In the genomic region with DNA sequence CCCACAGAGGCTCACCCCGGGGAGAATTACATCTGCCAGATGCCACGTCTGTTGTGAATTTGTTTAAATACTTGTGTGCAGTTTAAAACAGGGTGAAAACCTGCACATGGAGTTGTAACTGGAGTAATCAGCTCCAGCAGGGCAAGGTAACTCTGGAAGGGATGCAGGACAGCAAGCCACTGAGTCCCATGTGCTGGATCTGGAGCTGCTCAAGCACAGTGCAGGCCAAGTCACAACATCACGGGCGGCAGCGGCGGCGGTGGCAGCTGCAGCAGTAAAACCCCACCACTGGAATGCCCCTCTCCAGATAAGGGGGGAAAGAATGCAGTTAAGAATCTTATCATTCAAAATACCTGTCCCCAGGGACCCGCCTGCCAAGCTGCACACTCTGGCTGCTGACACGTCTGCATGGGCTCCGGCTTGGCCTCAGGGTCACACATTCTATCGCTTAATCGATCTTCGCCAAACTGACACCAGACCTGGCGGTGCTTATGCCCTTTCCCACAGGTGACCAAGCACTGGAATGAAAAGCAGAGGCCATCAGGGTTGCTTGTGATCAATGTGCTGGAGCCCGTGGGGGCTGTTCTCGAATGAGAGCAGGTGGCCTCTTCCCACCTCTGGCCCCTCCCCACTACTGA, we compare ENCODE assay signal across 9 mouse cellular contexts. TPM values are rescaled to one million over a fixed set of nuclear protein-coding genes. Genes with fewer than 3 reads are reported as not detected.
DNase-seq lines count a peak whose midpoint lies in the region; ATAC-seq lines count a peak whose summit lies in the region.
"Had no signal": no experiment of that assay in that cellular context is flagged by ENCODE, and none has a peak within 500 bp of the region (broad histone marks: within the 10 kb centered on the region; RNA-seq: fewer than 3 reads in every experiment).

No protein-coding gene starts in this region.

- peak overlapping the region; percentile 68 for H3K27ac ChIP-seq in brown adipose tissue, adult 24 weeks (replicated peaks; ENCODE audit: low read depth, low read length)
- peak overlapping the region; percentile 97 for H3K27ac ChIP-seq in heart, embryonic 13.5 days (replicated peaks)
- peak overlapping the region; percentile 76 for H3K27ac ChIP-seq in lung, embryonic 16.5 days (ENCODE audit: low read length)
- no peak overlapping the region for H3K27ac ChIP-seq in forebrain, embryonic 10.5 days

- H3K9me3 ChIP-seq in heart, embryonic 13.5 days = no peaks in the 10 kb centered on the region
- no peaks in the 10 kb centered on the region for H3K9me3 ChIP-seq in lung, embryonic 16.5 days (ENCODE audit: control insufficient read depth, low read length)
- no peaks in the 10 kb centered on the region for H3K9me3 ChIP-seq in forebrain, embryonic 10.5 days

- ATAC-seq in heart, embryonic 13.5 days (ENCODE audit: extremely low read depth, insufficient number of reproducible peaks, low FRiP score, low TSS enrichment) = peak; percentile 40; the same call in 1 of the 2 replicates
- ATAC-seq in lung, embryonic 16.5 days (ENCODE audit: low read depth) = peak; percentile 69
- ATAC-seq in megakaryocyte progenitor cell, adult 5-6 weeks (replicated peaks; ENCODE audit: poor library complexity) = no peak

- 24% methylated on average over 16 of the region's 16 CpGs for WGBS in heart, embryonic 13.5 days
- WGBS in lung, embryonic 16.5 days = 27% methylated on average over 16 of the region's 16 CpGs
- 63% methylated on average over 16 of the region's 16 CpGs for WGBS in forebrain, embryonic 10.5 days

- H3K9ac ChIP-seq in heart, embryonic 13.5 days = peak overlapping the region; percentile 75
- H3K9ac ChIP-seq in lung, embryonic 16.5 days (ENCODE audit: low read length) = peak overlapping the region; percentile 1; the same call in 1 of the 2 replicates

- intact Hi-C loops in heart, postnatal 25 days (cut with DNase I) = loop anchor here (1.0 to 5.0 kb wide), 3 partner anchors 19 to 673 kb away; no protein-coding TSS in a partner anchor

- peak; percentile 95 for DNase-seq in heart, adult 11 months
- DNase-seq in heart, postnatal 25 days (ENCODE audit: low spot score) = no peak
- DNase-seq in cerebellum, adult 8-10 months = no peak
- no peak for DNase-seq in forebrain, embryonic 10.5 days (ENCODE audit: extremely low spot score, low spot score)

- H3K27me3 ChIP-seq in heart, embryonic 13.5 days (replicated peaks) = no peaks in the 10 kb centered on the region
- H3K27me3 ChIP-seq in lung, embryonic 16.5 days (ENCODE audit: control insufficient read depth, insufficient read depth, low read depth, low read length) = no peaks in the 10 kb centered on the region
- no peaks in the 10 kb centered on the region for H3K27me3 ChIP-seq in forebrain, embryonic 10.5 days (ENCODE audit: poor library complexity, severe bottlenecking)

- H3K4me1 ChIP-seq in brown adipose tissue, adult 24 weeks (ENCODE audit: control insufficient read depth, insufficient read depth, insufficient read length, low read length) = peaks cover 8% of the 10 kb centered on the region
- peaks cover 33% of the 10 kb centered on the region for H3K4me1 ChIP-seq in heart, embryonic 13.5 days
- peaks cover 31% of the 10 kb centered on the region for H3K4me1 ChIP-seq in lung, embryonic 16.5 days (replicated peaks; ENCODE audit: control insufficient read depth, insufficient read depth, low read length)
- peaks cover 13% of the 10 kb centered on the region; the same call in 1 of the 2 replicates for H3K4me1 ChIP-seq in forebrain, embryonic 10.5 days

- peaks cover 36% of the 10 kb centered on the region for H3K36me3 ChIP-seq in heart, embryonic 13.5 days
- H3K36me3 ChIP-seq in lung, embryonic 16.5 days (ENCODE audit: control insufficient read depth, insufficient read depth, low read length) = peaks cover 19% of the 10 kb centered on the region
- peaks cover 16% of the 10 kb centered on the region for H3K36me3 ChIP-seq in forebrain, embryonic 10.5 days (replicated peaks)

- peak overlapping the region; percentile 58 for H3K4me2 ChIP-seq in heart, embryonic 13.5 days
- H3K4me2 ChIP-seq in lung, embryonic 16.5 days (ENCODE audit: low read depth, low read length) = no peak overlapping the region

- no peak overlapping the region for H3K4me3 ChIP-seq in brown adipose tissue, adult 24 weeks (ENCODE audit: insufficient read depth, low read depth, low read length)
- peak overlapping the region; percentile 15 for H3K4me3 ChIP-seq in heart, embryonic 13.5 days
- H3K4me3 ChIP-seq in lung, embryonic 16.5 days (ENCODE audit: low read length) = no peak overlapping the region
- H3K4me3 ChIP-seq in forebrain, embryonic 10.5 days = no peak overlapping the region

RNA-seq across cellular contexts. Expression of a gene that starts 0.5 kb away (rescaled TPM):
- total RNA-seq in heart, postnatal 25 days (2021) = under 1 TPM; 0.29 to 0.39 TPM
- polyA plus RNA-seq in brown adipose tissue, adult 24 weeks (2012; ENCODE audit: insufficient read depth, insufficient read length, missing spikeins) = not detected in 2 replicates
- polyA plus RNA-seq in heart, embryonic 13.5 days (2015; fragmentation: Nextera tagmentation; extraction: Ambion mirVana) = 0.22 and 0.24 TPM in 2 replicates
- 0.05 and 0.19 TPM in 2 replicates for polyA plus RNA-seq in lung, embryonic 16.5 days (2015; fragmentation: Nextera tagmentation; extraction: Ambion mirVana)
- not detected in 2 replicates for total RNA-seq in megakaryocyte progenitor cell, adult 5-6 weeks (2015)
- not detected in 2 replicates for total RNA-seq in megakaryocyte progenitor cell, adult 5-6 weeks (2017)
- polyA plus RNA-seq in forebrain, embryonic 10.5 days (2016; fragmentation: Nextera tagmentation; extraction: Ambion mirVana) = 0.04 TPM in 1 of 2 replicates, not detected in the other

RNA-seq across cellular contexts. Expression of a gene that starts 53.4 kb away (rescaled TPM):
- total RNA-seq in heart, postnatal 25 days (2021) = under 1 TPM in 1 of 2 experiments, not detected in 1; 0.10 TPM
- polyA plus RNA-seq in brown adipose tissue, adult 24 weeks (2012; ENCODE audit: insufficient read depth, insufficient read length, missing spikeins) = not detected in 2 replicates
- 4.0 and 5.6 TPM in 2 replicates for polyA plus RNA-seq in heart, embryonic 13.5 days (2015; fragmentation: Nextera tagmentation; extraction: Ambion mirVana)
- 0.73 and 1.0 TPM in 2 replicates for polyA plus RNA-seq in lung, embryonic 16.5 days (2015; fragmentation: Nextera tagmentation; extraction: Ambion mirVana)
- not detected in 2 replicates for total RNA-seq in megakaryocyte progenitor cell, adult 5-6 weeks (2015)
- not detected in 2 replicates for total RNA-seq in megakaryocyte progenitor cell, adult 5-6 weeks (2017)
- polyA plus RNA-seq in forebrain, embryonic 10.5 days (2016; fragmentation: Nextera tagmentation; extraction: Ambion mirVana) = 0.99 and 2.3 TPM in 2 replicates
- total RNA-seq: left cerebral cortex, adult 8-10 months had no signal
